Mouse (Mus musculus) skeletal muscle tissue, adult 2 months (tissue): ENCODE measurements around the gene Sfi1.
"Not testable (repeated sequence)": the region's sequence is repeated elsewhere in the genome, so short reads cannot be mapped to it uniquely, and the experiment has no call there.

ENCODE experiments used
- DNase-seq: peaks from one replicate; pipeline ENCODE4 v3.0.0-alpha.2; 2012; ENCODE audit warnings: low read depth, low spot score

The Sfi1 gene

GRCm38 (mm10) chr11:3193363-3193762, at the start of gene Sfi1:
Gene Sfi1, minus strand, starts transcription at chr11:3193463.
- no peak for DNase-seq

DNA sequence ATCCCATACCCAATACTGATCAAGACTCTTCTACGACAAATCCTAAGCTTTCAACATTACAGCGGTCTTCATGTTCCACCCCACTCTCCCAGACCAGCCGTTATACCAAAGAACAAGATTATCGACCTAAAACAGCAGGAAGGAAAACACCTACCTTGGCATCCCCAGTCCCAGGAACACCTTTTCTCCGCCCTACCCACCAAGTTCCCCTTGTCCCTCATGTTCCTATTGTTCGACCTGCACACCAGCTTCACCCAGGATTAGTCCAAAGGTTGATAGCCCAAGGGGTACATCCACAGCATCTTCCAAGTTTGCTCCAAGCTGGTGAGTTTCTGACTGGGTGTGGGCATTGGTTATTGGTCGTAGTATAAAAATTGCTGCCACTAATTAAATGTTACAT, 49.1 kb upstream of the Sfi1 start:
- no peak for DNase-seq

DNA sequence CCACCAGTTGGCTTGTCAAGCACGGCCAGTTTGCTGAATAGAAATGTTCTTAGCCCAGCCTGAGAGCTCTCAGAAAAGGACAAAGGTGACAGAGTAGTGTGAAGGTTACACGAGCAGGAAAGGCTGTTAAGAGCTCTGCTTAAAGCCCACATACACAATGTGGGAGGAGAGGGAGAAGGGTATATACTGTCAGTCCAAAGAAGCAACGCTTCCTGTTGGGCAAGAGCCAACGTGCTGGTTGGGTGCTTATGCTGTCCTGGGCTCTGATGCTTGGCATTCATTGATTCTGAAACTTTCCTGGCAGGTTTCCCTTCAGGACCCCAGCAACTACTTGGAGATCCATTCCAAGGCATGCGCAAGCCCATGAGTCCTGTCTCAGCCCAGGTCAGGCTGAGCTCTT, 42.0 kb upstream of the Sfi1 start:
- no peak for DNase-seq

- DNase-seq, result no peak
Measured at GRCm38 (mm10) chr11:3233704-3234103, 40.4 kb upstream of the Sfi1 start.

GRCm38 (mm10) chr11:3232248-3232647, 39.0 kb upstream of the Sfi1 start:
- no peak for DNase-seq

DNA sequence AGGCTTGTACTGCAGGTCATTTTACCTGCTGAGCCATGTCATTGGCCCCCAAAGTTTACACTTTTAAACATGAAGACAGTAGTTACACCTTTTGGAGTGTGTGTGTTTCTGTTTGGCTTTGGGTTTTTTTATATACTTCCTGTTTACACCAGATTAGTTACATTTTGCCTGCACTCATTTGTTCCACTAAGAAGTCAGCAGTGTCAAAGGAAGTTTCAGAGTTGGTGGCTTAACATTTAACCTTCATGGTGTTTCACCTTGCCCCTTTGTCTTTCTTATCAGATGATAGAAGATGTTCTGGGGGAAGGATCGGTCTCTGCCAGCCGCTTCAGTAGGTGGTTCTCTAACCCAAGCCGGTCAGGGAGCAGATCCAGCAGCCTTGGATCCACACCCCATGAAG, 33.9 kb upstream of the Sfi1 start:
- DNase-seq, result no peak

- no peak for DNase-seq
Measured at GRCm38 (mm10) chr11:3223105-3223504, 29.8 kb upstream of the Sfi1 start.

- no peak for DNase-seq
Measured at GRCm38 (mm10) chr11:3212526-3212925, 19.3 kb upstream of the Sfi1 start.

- no peak for DNase-seq
Measured at GRCm38 (mm10) chr11:3206783-3207182, 13.5 kb upstream of the Sfi1 start.

DNA sequence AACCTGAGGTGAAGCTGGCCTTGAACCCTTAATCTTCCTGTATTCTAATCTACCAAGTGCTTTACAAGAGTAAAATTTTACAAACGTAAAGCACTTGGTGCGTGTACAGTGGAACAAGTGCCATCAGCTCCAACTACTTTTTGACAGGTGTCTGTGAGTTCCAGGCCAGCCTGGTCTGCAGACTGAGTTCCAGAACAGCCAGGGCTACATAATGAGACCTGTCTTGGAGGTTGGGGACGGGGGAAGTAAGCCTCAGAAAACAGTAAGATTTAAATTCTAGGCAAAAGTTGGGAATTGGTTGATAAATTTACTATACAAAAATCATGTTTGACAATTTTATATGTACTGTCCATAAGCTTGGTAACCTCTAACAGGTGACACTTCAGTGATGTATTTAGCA, 11.9 kb upstream of the Sfi1 start:
- no peak for DNase-seq

- no peak for DNase-seq
Measured at GRCm38 (mm10) chr11:3203771-3204170, 10.5 kb upstream of the Sfi1 start.

- DNase-seq, result peak; percentile 15
Measured at GRCm38 (mm10) chr11:3202781-3203441, 9.6 kb upstream of the Sfi1 start.

- DNase-seq, result peak; percentile 83
Measured at GRCm38 (mm10) chr11:3202231-3202701, 9.0 kb upstream of the Sfi1 start, which contains the start of gene Eif4enif1. Gene Eif4enif1, plus strand, starts transcription at chr11:3202392.

GRCm38 (mm10) chr11:3201326-3202230, 8.3 kb upstream of the Sfi1 start:
- no peak for DNase-seq

- not testable (repeated sequence) for DNase-seq
Measured at GRCm38 (mm10) chr11:3200636-3201035, 7.4 kb upstream of the Sfi1 start.

- DNase-seq, result not testable (repeated sequence)
Measured at GRCm38 (mm10) chr11:3182707-3183106, 10.6 kb downstream of the Sfi1 start.

DNA sequence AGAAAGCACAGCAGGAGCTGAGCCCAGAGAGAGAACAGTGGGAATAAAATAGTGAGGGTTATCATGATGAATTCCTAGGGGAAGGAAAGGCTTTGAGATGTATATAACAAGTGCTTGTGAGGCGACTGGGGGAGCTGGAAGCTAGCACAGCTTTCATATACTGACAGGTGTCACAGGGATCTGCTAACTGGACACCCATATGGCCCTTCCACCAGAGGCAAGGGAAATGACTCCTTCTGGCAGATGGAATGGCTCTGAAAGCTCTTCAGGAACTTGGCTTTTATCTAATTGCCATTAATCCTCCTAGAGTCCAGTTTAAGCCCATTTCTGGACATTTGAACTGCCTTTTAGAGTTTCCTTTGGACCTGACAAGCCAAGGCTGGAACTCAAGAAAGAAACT, 11.3 kb downstream of the Sfi1 start:
- not testable (repeated sequence) for DNase-seq

- DNase-seq, result not testable (repeated sequence)
Measured at GRCm38 (mm10) chr11:3181250-3181649, 12.0 kb downstream of the Sfi1 start.

DNA sequence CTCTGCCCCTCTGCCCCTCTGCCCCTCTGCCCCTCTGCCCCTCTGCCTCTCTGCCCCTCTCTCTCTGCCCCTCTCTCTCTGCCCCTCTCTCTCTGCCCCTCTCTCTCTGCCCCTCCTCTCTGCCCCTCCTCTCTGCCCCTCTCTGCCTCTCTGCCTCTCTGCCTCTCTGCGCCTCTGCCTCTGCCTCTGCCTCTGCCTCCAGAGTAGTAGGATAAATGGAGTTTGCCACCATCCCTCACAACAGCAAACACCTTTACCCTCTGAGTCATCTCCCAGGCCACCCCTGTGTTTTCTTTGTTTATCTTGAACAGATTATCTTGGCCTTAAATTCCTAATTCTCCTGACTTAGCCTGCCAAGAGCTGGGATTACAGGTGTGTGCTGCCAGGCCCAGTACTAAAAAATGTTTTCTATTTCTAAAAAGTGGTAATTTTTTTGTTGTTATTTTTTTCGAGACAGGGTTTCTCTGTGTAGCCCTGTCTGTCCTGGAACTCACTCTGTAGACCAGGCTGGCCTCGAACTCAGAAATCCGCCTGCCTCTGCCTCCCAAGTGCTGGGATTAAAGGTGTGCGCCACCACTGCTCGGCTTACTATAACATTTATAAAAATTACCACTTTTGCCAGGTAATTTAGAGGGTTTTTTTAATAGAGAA, 12.6 kb downstream of the Sfi1 start:
- not testable (repeated sequence) for DNase-seq

- DNase-seq, result not testable (repeated sequence)
Measured at GRCm38 (mm10) chr11:3179726-3180092, 13.6 kb downstream of the Sfi1 start.

GRCm38 (mm10) chr11:3178968-3179725, 14.1 kb downstream of the Sfi1 start:
- DNase-seq, result not testable (repeated sequence)
